Mouse (Mus musculus) intestine, embryonic 15.5 days (tissue): ENCODE measurements around the gene Mus81. TPM values are rescaled to one million over a fixed set of nuclear protein-coding genes. Genes with fewer than 3 reads are reported as not detected.

Source experiments
- ATAC-seq: fragments of 200-750 bp; cut with Nextera tagmentation; 2 replicates; pipeline ENCODE4 v1.8.0; 2017; ENCODE audit warnings: moderate TSS enrichment, moderate library complexity
- H3K27ac ChIP-seq: fragments of 300-500 bp; sonication (generic); 2 replicates; pipeline ENCODE4 v1.5.1; 2015; ENCODE audit warnings: mild to moderate bottlenecking, inconsistent platforms
- H3K27me3 ChIP-seq: fragments of 300-500 bp; sonication (generic); replicated peaks from 2 replicates; pipeline ENCODE4 v1.6.1; 2015; ENCODE audit warnings: inconsistent platforms
- H3K36me3 ChIP-seq: fragments of 300-500 bp; sonication (generic); 2 replicates; pipeline ENCODE4 v1.6.1; 2015; ENCODE audit warnings: inconsistent platforms
- H3K4me1 ChIP-seq: fragments of 300-500 bp; sonication (generic); replicated peaks from 2 replicates; pipeline ENCODE4 v1.6.1; 2015; ENCODE audit warnings: inconsistent platforms
- H3K4me2 ChIP-seq: fragments of 300-500 bp; sonication (generic); replicated peaks from 2 replicates; pipeline ENCODE4 v1.6.1; 2015; ENCODE audit warnings: mild to moderate bottlenecking, inconsistent platforms
- H3K4me3 ChIP-seq: fragments of 300-500 bp; sonication (generic); replicated peaks from 2 replicates; pipeline ENCODE4 v1.5.1; 2015; ENCODE audit warnings: inconsistent platforms
- H3K9ac ChIP-seq: fragments of 300-500 bp; sonication (generic); 2 replicates; pipeline ENCODE4 v1.6.1; 2015; ENCODE audit warnings: inconsistent platforms
- H3K9me3 ChIP-seq: fragments of 300-500 bp; sonication (generic); 2 replicates; pipeline ENCODE4 v1.6.1; 2016; ENCODE audit warnings: inconsistent platforms
- WGBS: fragments of 180-500 bp; shearing (Covaris S2); methylation state at CpG from one replicate; pipeline ENCODE4 v1.1.7; 2015; 5-methylcytosine and 5-hydroxymethylcytosine counted together
- polyA plus RNA-seq: library from polyadenylated mRNA; unstranded; fragments of >200 nt; fragmentation: Nextera tagmentation; extraction: Ambion mirVana; gene quantifications from 2 replicates; pipeline ENCODE4 v1.2.1, GENCODE M21; 2015

Mus81 gene
- polyA plus RNA-seq, 1 experiment from 2014 or later, result 29.5 TPM

DNA sequence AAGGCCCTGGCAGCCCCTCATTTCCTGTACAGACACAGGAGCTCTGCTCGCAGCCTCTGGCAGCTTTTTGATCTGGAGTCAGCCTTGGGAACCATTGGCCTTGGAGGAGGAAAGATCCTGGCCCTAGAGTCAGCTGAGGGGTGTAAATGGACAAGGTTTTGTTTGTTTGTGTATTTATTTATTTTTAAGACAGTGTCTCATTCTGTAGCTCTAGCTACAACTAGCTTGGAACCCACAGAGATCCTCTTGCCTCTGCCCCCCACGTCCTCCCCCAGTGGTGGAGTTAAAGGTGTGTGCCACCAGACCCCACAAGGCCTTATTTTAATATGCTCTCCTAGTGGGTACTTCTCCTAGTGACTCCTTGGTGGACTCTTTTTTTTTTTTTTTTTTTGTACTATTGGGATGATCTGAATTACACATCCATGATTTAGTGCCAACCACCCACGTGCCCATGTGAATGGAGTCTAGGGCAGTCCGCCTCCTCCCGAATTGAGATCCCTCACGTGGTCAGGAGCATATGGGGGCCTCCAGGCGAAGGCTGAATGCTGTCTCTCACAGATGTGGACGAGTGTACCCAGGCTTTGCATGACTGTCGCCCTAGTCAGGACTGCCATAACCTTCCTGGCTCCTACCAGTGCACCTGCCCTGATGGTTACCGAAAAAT is 11.1 kb downstream of the Mus81 start:
- H3K4me2 ChIP-seq, result no peak overlapping the region

GRCm38 (mm10) chr19:5475069-5475714 is 13.0 kb downstream of the Mus81 start:
- peak overlapping the region; percentile 87 for H3K27ac ChIP-seq
- peak; percentile 24 for ATAC-seq
- peak overlapping the region; percentile 71 for H3K9ac ChIP-seq
- H3K9me3 ChIP-seq, result no peaks in the 10 kb centered on the region
- H3K4me3 ChIP-seq, result peak overlapping the region; percentile 58
- H3K4me2 ChIP-seq, result peak overlapping the region; percentile 90
- H3K4me1 ChIP-seq, result peaks cover 18% of the 10 kb centered on the region
- H3K36me3 ChIP-seq, result 0 out of 2 replicates have a peak, but pooled peaks cover 4% of the 10 kb centered on the region
- WGBS, result 19% methylated on average over 13 of the region's 13 CpGs
- no peaks in the 10 kb centered on the region for H3K27me3 ChIP-seq

More for the DNA sequence above, 11.1 kb downstream of the Mus81 start:
- no peak overlapping the region for H3K27ac ChIP-seq
- H3K9ac ChIP-seq, result no peak overlapping the region
- H3K27me3 ChIP-seq, result no peaks in the 10 kb centered on the region
- ATAC-seq, result no peak
- WGBS, result 87% methylated on average over 10 of the region's 10 CpGs
- H3K4me1 ChIP-seq, result peaks cover 18% of the 10 kb centered on the region
- no peaks in the 10 kb centered on the region for H3K9me3 ChIP-seq
- H3K4me3 ChIP-seq, result no peak overlapping the region
- peaks cover 17% of the 10 kb centered on the region for H3K36me3 ChIP-seq

DNA sequence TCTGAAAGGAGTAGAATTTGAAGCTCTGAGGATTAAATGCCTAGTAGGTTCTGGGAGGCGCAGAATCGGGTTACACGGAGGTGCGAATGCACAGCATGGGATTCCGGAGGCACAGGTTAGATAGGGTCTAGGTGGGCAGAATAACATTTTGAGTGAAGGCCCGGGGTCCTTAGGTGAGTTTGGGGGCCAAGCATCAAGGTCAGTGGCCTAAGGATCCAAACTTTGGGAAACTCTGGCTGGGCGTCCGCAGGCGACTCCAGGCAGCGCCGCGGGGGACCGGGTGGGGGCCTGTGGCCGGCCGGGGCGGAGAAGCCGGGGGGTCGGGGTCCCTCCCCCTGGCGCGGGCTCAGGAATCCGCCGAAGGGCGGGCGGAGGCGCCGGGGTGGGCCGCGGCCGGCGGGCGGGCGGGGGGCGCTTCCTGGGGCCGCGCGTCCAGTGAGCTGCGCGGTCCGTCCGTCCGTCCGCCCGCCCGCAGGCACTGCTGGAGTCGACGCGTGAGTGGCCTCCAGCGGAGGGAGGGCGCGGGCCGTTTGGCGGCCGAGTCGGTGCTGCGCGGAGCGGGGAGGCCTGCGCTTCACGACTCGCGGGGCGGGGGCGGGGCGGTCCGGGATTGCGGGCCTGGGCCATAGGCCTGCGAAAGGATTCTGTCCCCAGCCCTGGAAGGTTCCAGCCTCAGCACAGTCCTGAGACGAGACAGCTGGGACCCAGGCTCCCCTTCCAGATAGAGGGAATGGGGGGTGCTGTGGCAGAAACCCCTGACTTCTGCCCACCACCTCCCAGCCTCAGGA is 13.7 kb downstream of the Mus81 start:
- Histone ChIP-seq H3K36me3 (0 out of 2 replicates have a peak, but pooled peaks cover 4% of the 10 kb centered on the region), H3K9me3 (no peaks in the 10 kb centered on the region), H3K9ac (peak overlapping the region; percentile 71), H3K27ac (peak overlapping the region; percentile 87), H3K27me3 (no peaks in the 10 kb centered on the region), H3K4me1 (peaks cover 18% of the 10 kb centered on the region), H3K4me2 (peak overlapping the region; percentile 90), H3K4me3 (peak overlapping the region; percentile 58)
- under 1% methylated on average over 63 of the region's 68 CpGs for WGBS
- ATAC-seq, result peak; percentile 68

- under 1% methylated on average over 22 of the region's 22 CpGs for WGBS
- Histone ChIP-seq H3K4me3 (peak within 1 kb of the TSS; percentile 58), H3K9me3 (no peaks in the 10 kb centered on the region), H3K36me3 (0 out of 2 replicates have a peak, but pooled peaks cover 2% of the 10 kb centered on the region), H3K4me2 (peak within 1 kb of the TSS; percentile 90), H3K9ac (peak within 1 kb of the TSS; percentile 71), H3K27me3 (no peaks in the 10 kb centered on the region), H3K27ac (peak within 1 kb of the TSS; percentile 87), H3K4me1 (peaks cover 18% of the 10 kb centered on the region)
- peak; percentile 87 for ATAC-seq
These were observed 14.5 kb downstream of the Mus81 start, which contains the start of gene Efemp2 for GRCm38 (mm10) chr19:5473720-5474119. TSS of gene Efemp2 (plus strand) at chr19:5473954.

DNA sequence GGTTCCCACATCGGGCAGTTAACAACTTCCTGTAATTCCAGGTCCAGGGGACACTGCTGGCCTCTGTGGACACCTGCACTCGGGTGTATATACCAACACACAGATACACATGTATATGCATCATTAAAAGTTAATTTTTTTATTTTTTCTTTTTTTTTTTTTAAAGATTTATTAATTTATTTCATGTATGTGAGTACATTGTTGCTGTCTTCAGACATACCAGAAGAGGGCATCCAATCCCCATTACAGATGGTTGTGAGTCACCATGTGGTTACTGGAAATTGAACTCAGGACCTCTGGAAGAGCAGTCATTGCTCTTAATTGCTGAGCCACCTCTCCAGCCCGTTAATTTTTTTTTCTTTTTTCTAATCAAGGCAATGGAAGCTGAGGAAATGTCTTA is 15.3 kb downstream of the Mus81 start:
- Histone ChIP-seq H3K4me1 (peaks cover 18% of the 10 kb centered on the region), H3K9me3 (no peaks in the 10 kb centered on the region), H3K27ac (no peak overlapping the region), H3K27me3 (no peaks in the 10 kb centered on the region), H3K4me3 (no peak overlapping the region), H3K4me2 (0 out of 2 replicates have a peak overlapping the region, but pooled peaks have one; percentile 90), H3K36me3 (no peaks in the 10 kb centered on the region), H3K9ac (no peak overlapping the region)
- ATAC-seq, result no peak
- WGBS, result 75% methylated on average over 3 of the region's 3 CpGs

DNA sequence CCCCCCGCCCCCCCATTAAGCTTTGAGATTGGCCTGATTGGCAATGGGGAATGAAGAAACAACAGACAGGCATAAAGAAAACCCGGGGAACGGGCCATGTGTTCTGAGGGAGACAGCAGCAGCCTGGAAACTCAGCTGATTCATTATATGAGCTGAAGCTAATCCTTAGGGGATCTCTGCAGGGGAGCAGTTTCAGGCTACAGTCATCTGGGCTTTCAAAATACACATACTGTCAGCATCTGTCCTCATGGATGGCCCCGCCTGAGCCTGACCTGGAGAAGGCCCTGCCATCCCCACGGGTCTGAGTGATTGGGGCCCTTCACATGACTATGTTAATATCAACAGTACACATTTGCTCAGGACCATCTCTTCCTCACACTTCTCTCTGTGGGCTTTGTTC is 16.4 kb downstream of the Mus81 start:
- H3K4me2 ChIP-seq, result no peak overlapping the region
- no peak overlapping the region for H3K27ac ChIP-seq
- H3K9me3 ChIP-seq, result no peaks in the 10 kb centered on the region
- H3K27me3 ChIP-seq, result no peaks in the 10 kb centered on the region
- no peak overlapping the region for H3K4me3 ChIP-seq
- H3K36me3 ChIP-seq, result peaks cover 5% of the 10 kb centered on the region; the same call in 1 of the 2 replicates
- no peak for ATAC-seq
- WGBS, result 51% methylated on average over 5 of the region's 5 CpGs
- H3K9ac ChIP-seq, result no peak overlapping the region
- H3K4me1 ChIP-seq, result peaks cover 17% of the 10 kb centered on the region

DNA sequence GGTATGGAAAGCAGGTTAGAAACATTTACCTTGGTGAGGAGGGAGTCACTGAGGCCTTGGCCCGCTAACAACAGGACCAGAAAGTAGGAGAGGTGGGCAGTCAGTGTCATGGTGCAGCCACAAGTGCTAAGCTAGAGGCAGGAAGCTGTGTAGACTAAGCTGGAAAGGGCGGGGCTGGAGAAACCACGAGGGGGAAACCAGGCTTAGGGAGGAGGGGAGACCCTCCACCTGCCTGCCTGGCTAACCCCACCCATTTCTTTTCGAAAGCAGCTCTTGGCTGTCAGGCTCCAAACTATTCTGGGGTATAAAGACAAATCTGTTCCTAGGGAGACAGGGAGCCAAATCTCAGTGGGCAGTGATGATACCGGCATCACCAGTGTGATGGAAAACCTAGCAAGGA is 19.8 kb downstream of the Mus81 start, which contains the start of gene Ctsw:
Ctsw (minus strand) TSS at position 134 of the 400 bp plus-strand sequence.
- WGBS, result 46% methylated on average over 5 of the region's 5 CpGs
- H3K27ac ChIP-seq, result no peak within 1 kb of the TSS
- H3K36me3 ChIP-seq, result peaks cover 23% of the 10 kb centered on the region; the same call in 1 of the 2 replicates
- H3K4me1 ChIP-seq, result no peaks in the 10 kb centered on the region; the same call in 1 of the 2 replicates
- no peaks in the 10 kb centered on the region for H3K27me3 ChIP-seq
- H3K9ac ChIP-seq, result 0 out of 2 replicates have a peak within 1 kb of the TSS, but pooled peaks have one; percentile 17
- no peak within 1 kb of the TSS for H3K4me2 ChIP-seq
- H3K9me3 ChIP-seq, result no peaks in the 10 kb centered on the region
- H3K4me3 ChIP-seq, result no peak within 1 kb of the TSS
- no peak for ATAC-seq

- ATAC-seq, result no peak
These were observed 21.2 kb downstream of the Mus81 start for GRCm38 (mm10) chr19:5466916-5467500.

DNA sequence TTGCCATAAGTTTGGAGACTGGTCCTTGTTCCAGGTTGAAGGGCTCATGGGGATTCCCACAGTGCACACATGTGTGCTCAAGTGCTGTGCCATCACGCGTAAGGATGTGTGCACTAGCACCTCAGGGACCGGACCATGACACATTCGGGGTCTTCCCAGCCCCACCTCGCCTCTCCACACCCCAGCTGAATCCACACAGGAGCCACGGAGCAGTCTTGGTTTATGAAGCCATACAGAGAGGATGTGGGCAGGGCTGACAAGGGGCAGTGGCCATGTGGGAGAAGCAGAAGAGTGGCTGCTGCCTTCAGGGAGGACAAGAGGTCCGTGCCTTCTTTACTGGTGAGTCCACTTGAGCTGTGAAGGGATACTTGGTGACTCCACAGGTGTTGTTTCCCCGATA is 23.2 kb downstream of the Mus81 start:
- Histone ChIP-seq H3K27ac (no peak overlapping the region), H3K9me3 (no peaks in the 10 kb centered on the region), H3K9ac (no peak overlapping the region), H3K27me3 (no peaks in the 10 kb centered on the region), H3K4me2 (no peak overlapping the region), H3K36me3 (peaks cover 25% of the 10 kb centered on the region; the same call in 1 of the 2 replicates), H3K4me1 (peaks cover 5% of the 10 kb centered on the region), H3K4me3 (no peak overlapping the region)
- WGBS, result 95% methylated on average over 8 of the region's 8 CpGs
- no peak for ATAC-seq

More at GRCm38 (mm10) chr19:5466916-5467500, 21.2 kb downstream of the Mus81 start:
- H3K9ac ChIP-seq, result no peak overlapping the region
- no peaks in the 10 kb centered on the region for H3K9me3 ChIP-seq
- 92% methylated on average over 6 of the region's 6 CpGs for WGBS
- no peak overlapping the region for H3K4me3 ChIP-seq
- H3K36me3 ChIP-seq, result peaks cover 25% of the 10 kb centered on the region; the same call in 1 of the 2 replicates
- H3K4me2 ChIP-seq, result no peak overlapping the region
- no peaks in the 10 kb centered on the region; the same call in 1 of the 2 replicates for H3K4me1 ChIP-seq
- H3K27me3 ChIP-seq, result no peaks in the 10 kb centered on the region
- H3K27ac ChIP-seq, result no peak overlapping the region

DNA sequence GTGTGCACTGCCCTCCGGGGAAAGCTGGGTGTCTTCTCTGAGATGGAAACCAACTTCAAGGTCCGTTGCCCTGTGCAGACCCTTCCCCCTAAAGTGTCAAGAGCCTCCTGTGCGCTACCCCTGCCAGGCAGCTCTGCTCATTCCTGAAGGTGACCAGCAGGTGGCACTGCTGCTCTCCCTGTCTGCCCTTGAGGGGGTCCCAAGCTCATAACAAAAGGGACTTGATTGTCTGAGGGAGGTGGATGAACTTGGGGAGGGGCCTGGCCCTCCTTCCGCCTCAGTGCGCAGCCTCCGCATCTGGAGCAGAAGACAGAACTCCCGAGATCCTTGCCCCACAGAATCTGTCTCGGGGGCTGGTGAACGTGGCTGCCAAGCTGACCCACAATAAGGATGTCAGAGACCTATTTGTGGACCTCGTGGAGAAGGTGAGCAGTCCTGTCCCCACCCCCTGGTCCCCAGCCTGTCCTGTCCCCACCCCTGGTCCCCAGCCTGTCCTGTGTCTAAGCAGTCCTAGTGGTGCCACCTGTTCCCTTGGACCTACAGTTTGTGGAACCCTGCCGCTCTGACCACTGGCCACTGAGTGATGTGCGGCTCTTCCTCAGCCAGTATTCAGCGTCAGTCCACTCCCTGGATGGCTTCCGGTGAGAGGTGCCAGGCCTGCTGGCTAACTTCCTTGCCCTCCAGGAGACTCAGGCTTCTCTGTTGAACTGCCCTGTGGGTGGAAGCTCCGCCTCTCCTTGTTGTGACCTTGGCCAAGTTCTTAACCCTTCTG is 24.2 kb downstream of the Mus81 start:
- Histone ChIP-seq H3K4me2 (peak overlapping the region; percentile 47), H3K27me3 (no peaks in the 10 kb centered on the region), H3K9me3 (no peaks in the 10 kb centered on the region), H3K9ac (peak overlapping the region; percentile 22; the same call in 1 of the 2 replicates), H3K27ac (0 out of 2 replicates have a peak overlapping the region, but pooled peaks have one; percentile 42), H3K4me3 (peak overlapping the region; percentile 19), H3K4me1 (peaks cover 5% of the 10 kb centered on the region), H3K36me3 (peaks cover 25% of the 10 kb centered on the region; the same call in 1 of the 2 replicates)
- ATAC-seq, result no peak
- WGBS, result 43% methylated on average over 15 of the region's 15 CpGs

- Histone ChIP-seq H3K4me3 (no peak overlapping the region), H3K27ac (no peak overlapping the region), H3K9me3 (no peaks in the 10 kb centered on the region), H3K27me3 (no peaks in the 10 kb centered on the region), H3K4me1 (peaks cover 6% of the 10 kb centered on the region), H3K36me3 (peaks cover 25% of the 10 kb centered on the region; the same call in 1 of the 2 replicates), H3K9ac (no peak overlapping the region), H3K4me2 (no peak overlapping the region)
- WGBS, result 89% methylated on average over 9 of the region's 9 CpGs
- no peak for ATAC-seq
These were observed 25.0 kb downstream of the Mus81 start for GRCm38 (mm10) chr19:5463212-5463611.
